Mouse (Mus musculus) spleen, adult 2 months (tissue): ENCODE measurements around the gene Arxes2. TPM values are rescaled to one million over a fixed set of nuclear protein-coding genes. Genes with fewer than 3 reads are reported as not detected.

Experiments
- DNase-seq, 2 experiments: peaks; one replicate each; pipeline versions ENCODE4 v3.0.0 to v3.0.0-alpha.2; 2012 to 2021; ENCODE audit warnings: low spot score in 2 of 2, low read depth in 1 of 2
- H3K27ac ChIP-seq: fragments of 200-500 bp; 2 replicates; pipeline ENCODE4 v1.5.1; 2012; ENCODE audit warnings: low read length, inconsistent platforms; ENCODE audit not compliant: insufficient read depth
- H3K27me3 ChIP-seq: fragments of 200-500 bp; 2 replicates; pipeline ENCODE4 v1.6.1; 2012; ENCODE audit warnings: mild to moderate bottlenecking, moderate library complexity, low read length, inconsistent platforms; ENCODE audit not compliant: control insufficient read depth, insufficient read depth
- H3K36me3 ChIP-seq: fragments of 200-500 bp; 2 replicates; pipeline ENCODE4 v1.6.1; 2012; ENCODE audit warnings: mild to moderate bottlenecking, low read length, inconsistent platforms; ENCODE audit not compliant: control insufficient read depth, insufficient read depth
- H3K4me1 ChIP-seq: fragments of 200-500 bp; 2 replicates; pipeline ENCODE4 v1.6.1; 2011; ENCODE audit warnings: inconsistent platforms; ENCODE audit not compliant: control insufficient read depth, insufficient read depth, insufficient read length
- H3K4me3 ChIP-seq: fragments of 200-500 bp; 2 replicates; pipeline ENCODE4 v1.5.1; 2011; ENCODE audit warnings: mild to moderate bottlenecking, inconsistent platforms; ENCODE audit not compliant: insufficient read depth, insufficient read length; ENCODE audit errors: extremely low read depth
- CTCF ChIP-seq: fragments of 200-500 bp; IDR thresholded peaks from 2 replicates; pipeline ENCODE4 v1.5.1; 2011; ENCODE audit warnings: mild to moderate bottlenecking, inconsistent platforms; ENCODE audit not compliant: insufficient read depth, insufficient read length, insufficient replicate concordance; ENCODE audit errors: extremely low read depth
- POLR2A ChIP-seq: fragments of 200-500 bp; IDR thresholded peaks from 2 replicates; pipeline ENCODE4 v1.6.1; 2011; ENCODE audit warnings: low read depth, low read length, inconsistent platforms
- WGBS: fragments of 180-500 bp; shearing (Covaris S2); methylation state at CpG from one replicate; pipeline ENCODE4 v1.1.7; 2018; 5-methylcytosine and 5-hydroxymethylcytosine counted together
- polyA plus RNA-seq: library from polyadenylated mRNA; depleted of rRNA; stranded (reverse); fragments of >200 nt; gene quantifications from 2 replicates; pipeline ENCODE4 v1.2.3, GENCODE M21; 2012; rRNA removed

Arxes2 gene
- polyA plus RNA-seq, 1 experiment: 1.2 TPM

DNA sequence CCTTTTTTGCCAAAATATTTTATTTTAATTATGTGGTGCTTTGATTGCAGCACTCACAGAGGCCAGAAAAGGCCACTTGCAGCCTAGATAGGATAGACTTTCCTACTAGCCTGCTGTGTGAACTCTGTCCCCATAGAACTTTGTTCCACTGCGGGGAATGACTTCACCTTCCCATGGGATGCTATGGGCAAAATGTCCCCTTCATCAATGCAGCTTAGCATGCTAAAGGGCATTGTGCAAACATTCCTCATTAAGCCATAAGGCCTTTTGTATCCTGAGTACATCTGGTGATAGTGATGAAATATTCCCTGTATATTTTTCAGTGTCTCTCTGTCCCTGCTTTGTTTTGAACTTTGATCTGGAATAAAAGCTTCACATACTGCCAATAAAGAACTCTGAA is 50.1 kb downstream of the Arxes2 start:
- no peaks in the 10 kb centered on the region for H3K27me3 ChIP-seq
- TF ChIP-seq CTCF: no peak
- TF ChIP-seq POLR2A: no peak
- H3K4me1 ChIP-seq: no peaks in the 10 kb centered on the region
- H3K4me3 ChIP-seq: no peak overlapping the region
- no peak for DNase-seq
- no peak overlapping the region for H3K27ac ChIP-seq
- H3K36me3 ChIP-seq: no peaks in the 10 kb centered on the region
- 82% methylated on average over 1 of the region's 1 CpGs for WGBS

Other genes starting within 250 kb of the Arxes2 start
- 1.4 TPM in 2 replicates for gene Bhlhb9, start 196.2 kb upstream of the Arxes2 start, polyA plus RNA-seq
- 1.8 TPM in 2 replicates for gene Gprasp2, start 154.8 kb upstream of the Arxes2 start, polyA plus RNA-seq
- 0.28 and 0.29 TPM in 2 replicates for gene Arxes1, start 39.5 kb downstream of the Arxes2 start, polyA plus RNA-seq
- gene Bex2, start 74.4 kb downstream of the Arxes2 start, polyA plus RNA-seq: 0.12 and 0.16 TPM in 2 replicates
- gene Nxf3, start 91.4 kb downstream of the Arxes2 start, polyA plus RNA-seq: 0.02 TPM in 1 of 2 replicates, not detected in the other
- 0.96 and 1.1 TPM in 2 replicates for gene Bex4, start 145.2 kb downstream of the Arxes2 start, polyA plus RNA-seq
- 0.92 and 0.95 TPM in 2 replicates for gene Tceal8, start 178.5 kb downstream of the Arxes2 start, polyA plus RNA-seq
- not detected in 2 replicates for gene Tceal5, start 210.1 kb downstream of the Arxes2 start, polyA plus RNA-seq
- gene Tceal7, start 221.0 kb downstream of the Arxes2 start, polyA plus RNA-seq: not detected in 2 replicates
- gene Bex1, start 221.7 kb downstream of the Arxes2 start, polyA plus RNA-seq: 0.20 TPM in 1 of 2 replicates, not detected in the other